Mouse (Mus musculus): ENCODE results near the gene Sez6. TPM values are rescaled to one million over a fixed set of nuclear protein-coding genes. Genes with fewer than 3 reads are reported as not detected.

The Sez6 gene
- not detected for total RNA-seq (2023)

DNA sequence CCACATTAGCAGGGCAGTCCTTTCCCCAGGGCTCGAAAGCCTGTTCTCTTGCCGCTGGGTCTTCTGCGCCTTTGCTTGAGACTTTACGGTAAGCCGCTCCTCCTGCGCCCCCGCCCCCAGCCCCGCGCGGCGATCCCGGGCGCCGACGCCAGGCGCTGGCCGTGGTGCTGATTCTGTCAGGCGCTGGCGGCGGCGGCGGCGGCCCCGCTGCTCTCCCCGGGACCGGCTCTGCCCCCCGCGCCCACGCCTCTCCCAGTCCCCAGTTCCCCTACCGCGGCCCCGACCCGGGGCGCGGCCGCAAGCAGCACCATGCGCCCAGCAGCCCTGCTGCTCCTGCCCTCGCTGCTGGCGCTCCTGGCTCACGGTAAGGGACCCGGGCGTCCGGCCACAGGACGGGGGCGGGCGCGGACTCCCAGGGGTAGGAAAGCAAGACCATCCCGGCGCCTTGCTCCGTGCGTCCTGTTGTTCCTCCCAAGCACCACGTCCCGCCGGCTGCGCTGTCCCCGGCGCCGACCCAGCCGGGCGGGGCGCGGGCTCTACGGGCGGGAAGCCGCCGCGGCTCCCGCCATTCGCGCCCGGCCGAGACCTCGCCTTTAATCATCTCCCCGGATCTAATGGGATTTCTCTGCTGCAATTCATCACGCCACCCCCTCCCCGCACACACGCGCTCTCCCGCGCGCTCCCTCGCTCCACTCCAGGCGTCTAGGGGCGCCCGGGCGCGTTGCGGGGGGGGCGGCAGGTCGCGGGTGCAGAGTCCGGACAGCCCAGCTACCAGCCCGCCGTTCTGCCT is at the start of gene Sez6:
Gene Sez6 (plus strand): TSS at position 50 of the 790 bp plus-strand sequence.

GRCm38 (mm10) chr11:77893787-77894718 is 36.5 kb upstream of the Sez6 start, which contains the start of gene Pipox:
Pipox (minus strand) TSS chr11:77894096.

DNA sequence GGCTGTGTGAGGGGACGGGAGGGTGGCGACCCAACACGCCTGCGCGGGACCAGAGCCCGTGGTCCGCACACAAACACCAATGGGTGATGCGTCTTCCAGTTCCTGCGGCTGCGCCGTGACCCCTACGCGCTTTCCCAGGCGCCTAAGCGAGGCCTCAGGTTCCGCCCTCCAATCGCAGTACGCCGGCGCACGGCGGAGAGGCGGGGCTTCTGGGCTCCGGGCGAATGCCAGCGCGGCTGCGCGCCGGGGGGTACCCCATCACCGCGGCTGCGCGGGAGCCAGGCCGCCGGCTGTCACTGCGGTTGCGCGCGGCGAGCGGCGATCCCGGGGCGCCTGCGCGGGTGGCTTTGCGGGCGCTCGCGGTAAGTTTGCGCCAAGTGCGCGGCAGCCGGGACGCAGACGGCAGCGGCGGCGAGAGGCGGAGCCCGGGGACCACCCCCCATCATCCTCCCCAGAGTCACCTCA is 51.9 kb downstream of the Sez6 start, which contains the start of gene Phf12:
Gene Phf12 (plus strand): TSS at position 314 of the 465 bp plus-strand sequence.

Other genes with a start within 250 kb of the Sez6 start
- gene Nufip2, start 244.6 kb upstream of the Sez6 start, total RNA-seq (2023): 142 TPM
- gene Cryba1, start 205.5 kb upstream of the Sez6 start, total RNA-seq (2023): not detected
- 68.6 TPM for gene Myo18a, start 167.6 kb upstream of the Sez6 start, total RNA-seq (2023)
- gene Gm10277, start 143.1 kb upstream of the Sez6 start, total RNA-seq (2023): not detected
- gene Pipox, start 36.7 kb upstream of the Sez6 start, total RNA-seq (2023): not detected
- 117 TPM for gene Phf12, start 52.0 kb downstream of the Sez6 start, total RNA-seq (2023)
- gene Dhrs13, start 101.5 kb downstream of the Sez6 start, total RNA-seq (2023): 3.7 TPM
- 30.3 TPM for gene Flot2, start 107.1 kb downstream of the Sez6 start, total RNA-seq (2023)
- gene Eral1, start 149.6 kb downstream of the Sez6 start, total RNA-seq (2023): 27.5 TPM
- gene Fam222b, start 163.9 kb downstream of the Sez6 start, total RNA-seq (2023): 20.5 TPM
- gene Traf4, start 234.8 kb downstream of the Sez6 start, total RNA-seq (2023): 41.8 TPM
- gene Nek8, start 245.9 kb downstream of the Sez6 start, total RNA-seq (2023): 8.4 TPM
- gene Tlcd1, start 245.9 kb downstream of the Sez6 start, total RNA-seq (2023): 6.9 TPM

Data from CD4-positive naive resting alpha-beta T cell, adult 76 days (primary cell).